Mouse (Mus musculus): ENCODE results near the gene Marveld2. TPM values are rescaled to one million over a fixed set of nuclear protein-coding genes. Genes with fewer than 3 reads are reported as not detected.

Gene Marveld2
- polyA plus RNA-seq, 1 experiment from 2014 or later: 2.7 TPM

DNA sequence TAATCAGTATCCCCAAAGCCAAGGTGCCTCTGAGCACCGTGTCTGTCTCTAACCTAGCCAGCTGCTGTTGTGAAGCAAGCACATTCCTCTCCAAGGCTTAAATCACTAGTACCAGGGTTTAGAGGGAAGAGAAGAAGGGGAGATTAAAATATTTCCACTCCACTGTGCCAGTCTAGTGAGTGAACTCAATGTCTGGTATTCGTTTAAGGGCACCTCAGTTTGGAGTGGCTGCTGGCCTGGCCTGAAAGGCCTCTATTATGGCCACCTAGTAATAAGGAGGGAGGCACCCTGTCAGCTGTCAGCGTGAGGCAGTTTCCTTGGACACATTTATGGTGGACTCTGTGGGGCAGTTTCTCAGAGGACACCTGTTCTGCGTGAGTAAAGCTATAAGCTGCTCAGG is 59.8 kb downstream of the Marveld2 start:
- no peak overlapping the region for H3K27ac ChIP-seq (ENCODE audit: low read length)
- ATAC-seq: no peak
- no peak overlapping the region for H3K9ac ChIP-seq (ENCODE audit: low read depth, low read length)
- H3K4me1 ChIP-seq (ENCODE audit: control insufficient read depth, insufficient read depth, low read length): peaks cover 8% of the 10 kb centered on the region; the same call in 1 of the 2 replicates
- peaks cover 13% of the 10 kb centered on the region for H3K27me3 ChIP-seq (ENCODE audit: control insufficient read depth, insufficient read depth, low read depth, low read length)
- no peak overlapping the region for H3K4me2 ChIP-seq (ENCODE audit: low read length)
- H3K4me3 ChIP-seq (ENCODE audit: low read depth, low read length): no peak overlapping the region
- WGBS: 73% methylated on average over 4 of the region's 4 CpGs
- no peaks in the 10 kb centered on the region for H3K36me3 ChIP-seq (ENCODE audit: control insufficient read depth, insufficient read depth, low read length)
- H3K9me3 ChIP-seq (replicated peaks; ENCODE audit: control insufficient read depth, low read length, poor library complexity, severe bottlenecking): no peaks in the 10 kb centered on the region

DNA sequence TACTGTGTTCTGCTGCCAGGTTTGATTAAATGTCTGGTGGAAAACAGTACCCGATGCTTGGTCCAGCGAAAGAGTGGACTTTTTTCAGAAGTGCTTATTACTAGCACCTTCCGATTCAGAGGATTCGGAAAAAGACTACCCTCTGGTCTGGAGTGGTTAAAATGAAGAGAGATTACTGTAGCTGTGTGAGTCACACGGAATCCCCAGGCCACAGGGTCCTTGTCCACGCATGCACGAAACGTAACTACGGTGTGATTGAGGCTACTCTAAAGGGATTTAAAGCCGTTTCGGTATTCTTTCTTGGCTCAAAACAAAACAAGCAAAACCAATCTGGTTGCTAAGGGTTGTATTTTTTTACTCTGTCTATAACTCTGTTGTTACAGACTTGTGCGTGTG is 63.7 kb downstream of the Marveld2 start:
- Histone ChIP-seq H3K9me3 (replicated peaks; ENCODE audit: control insufficient read depth, low read length, poor library complexity, severe bottlenecking) (no peaks in the 10 kb centered on the region), H3K27me3 (ENCODE audit: control insufficient read depth, insufficient read depth, low read depth, low read length) (peaks cover 35% of the 10 kb centered on the region), H3K4me3 (ENCODE audit: low read depth, low read length) (peak overlapping the region; percentile 79), H3K9ac (ENCODE audit: low read depth, low read length) (peak overlapping the region; percentile 73; the same call in 1 of the 2 replicates), H3K36me3 (ENCODE audit: control insufficient read depth, insufficient read depth, low read length) (no peaks in the 10 kb centered on the region), H3K4me2 (ENCODE audit: low read length) (peak overlapping the region; percentile 99), H3K27ac (ENCODE audit: low read length) (no peak overlapping the region), H3K4me1 (ENCODE audit: control insufficient read depth, insufficient read depth, low read length) (peaks cover 8% of the 10 kb centered on the region; the same call in 1 of the 2 replicates)
- 2% methylated on average over 12 of the region's 12 CpGs for WGBS
- no peak for ATAC-seq

- peak within 1 kb of the TSS; percentile 79 for H3K4me3 ChIP-seq (ENCODE audit: low read depth, low read length)
- peak; percentile 90 for ATAC-seq
- H3K36me3 ChIP-seq (ENCODE audit: control insufficient read depth, insufficient read depth, low read length): no peaks in the 10 kb centered on the region
- H3K4me1 ChIP-seq (ENCODE audit: control insufficient read depth, insufficient read depth, low read length): peaks cover 8% of the 10 kb centered on the region; the same call in 1 of the 2 replicates
- peaks cover 35% of the 10 kb centered on the region for H3K27me3 ChIP-seq (ENCODE audit: control insufficient read depth, insufficient read depth, low read depth, low read length)
- H3K9me3 ChIP-seq (replicated peaks; ENCODE audit: control insufficient read depth, low read length, poor library complexity, severe bottlenecking): no peaks in the 10 kb centered on the region
- under 1% methylated on average over 45 of the region's 45 CpGs for WGBS
- peak within 1 kb of the TSS; percentile 73 for H3K9ac ChIP-seq (ENCODE audit: low read depth, low read length)
- H3K27ac ChIP-seq (ENCODE audit: low read length): no peak within 1 kb of the TSS; the same call in 1 of the 2 replicates
- peak within 1 kb of the TSS; percentile 99 for H3K4me2 ChIP-seq (ENCODE audit: low read length)
Measured at GRCm38 (mm10) chr13:100552369-100553041, 64.3 kb downstream of the Marveld2 start, which contains the start of gene Ocln. TSS of gene Ocln (minus strand) at chr13:100552718.

DNA sequence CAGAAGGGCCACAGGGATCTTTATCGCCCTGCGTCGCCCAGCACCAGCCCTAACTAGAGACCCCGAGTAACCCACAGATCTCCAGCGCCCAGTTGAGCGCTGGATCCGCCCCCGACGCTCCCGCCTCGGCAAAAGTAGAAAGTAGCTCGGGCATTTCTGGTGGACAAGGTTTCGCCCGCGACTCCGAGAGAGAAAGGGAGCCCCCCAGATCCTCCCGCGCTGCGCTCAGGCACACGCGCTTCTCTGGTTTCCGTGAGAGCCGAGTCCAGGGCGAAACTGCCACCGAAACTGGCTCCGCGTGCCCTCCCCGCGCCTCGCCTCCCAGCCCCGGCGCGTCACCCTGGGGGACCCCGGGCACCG is 64.8 kb downstream of the Marveld2 start:
- H3K4me3 ChIP-seq (ENCODE audit: low read depth, low read length): peak overlapping the region; percentile 79
- peak; percentile 74 for ATAC-seq
- no peak overlapping the region; the same call in 1 of the 2 replicates for H3K27ac ChIP-seq (ENCODE audit: low read length)
- H3K9me3 ChIP-seq (replicated peaks; ENCODE audit: control insufficient read depth, low read length, poor library complexity, severe bottlenecking): no peaks in the 10 kb centered on the region
- peaks cover 8% of the 10 kb centered on the region; the same call in 1 of the 2 replicates for H3K4me1 ChIP-seq (ENCODE audit: control insufficient read depth, insufficient read depth, low read length)
- WGBS: 0% methylated on average over 31 of the region's 35 CpGs
- H3K27me3 ChIP-seq (ENCODE audit: control insufficient read depth, insufficient read depth, low read depth, low read length): peaks cover 35% of the 10 kb centered on the region
- peak overlapping the region; percentile 99 for H3K4me2 ChIP-seq (ENCODE audit: low read length)
- peak overlapping the region; percentile 73 for H3K9ac ChIP-seq (ENCODE audit: low read depth, low read length)
- no peaks in the 10 kb centered on the region for H3K36me3 ChIP-seq (ENCODE audit: control insufficient read depth, insufficient read depth, low read length)

- H3K27me3 ChIP-seq (ENCODE audit: control insufficient read depth, insufficient read depth, low read depth, low read length): peaks cover 35% of the 10 kb centered on the region
- peaks cover 8% of the 10 kb centered on the region; the same call in 1 of the 2 replicates for H3K4me1 ChIP-seq (ENCODE audit: control insufficient read depth, insufficient read depth, low read length)
- H3K4me2 ChIP-seq (ENCODE audit: low read length): peak overlapping the region; percentile 99
- peak overlapping the region; percentile 73 for H3K9ac ChIP-seq (ENCODE audit: low read depth, low read length)
- no peaks in the 10 kb centered on the region for H3K9me3 ChIP-seq (replicated peaks; ENCODE audit: control insufficient read depth, low read length, poor library complexity, severe bottlenecking)
- H3K36me3 ChIP-seq (ENCODE audit: control insufficient read depth, insufficient read depth, low read length): no peaks in the 10 kb centered on the region
- under 1% methylated on average over 41 of the region's 41 CpGs for WGBS
- peak; percentile 55 for ATAC-seq
- H3K27ac ChIP-seq (ENCODE audit: low read length): no peak overlapping the region
- H3K4me3 ChIP-seq (ENCODE audit: low read depth, low read length): peak overlapping the region; percentile 79
Measured at GRCm38 (mm10) chr13:100551371-100552008, 65.3 kb downstream of the Marveld2 start.

DNA sequence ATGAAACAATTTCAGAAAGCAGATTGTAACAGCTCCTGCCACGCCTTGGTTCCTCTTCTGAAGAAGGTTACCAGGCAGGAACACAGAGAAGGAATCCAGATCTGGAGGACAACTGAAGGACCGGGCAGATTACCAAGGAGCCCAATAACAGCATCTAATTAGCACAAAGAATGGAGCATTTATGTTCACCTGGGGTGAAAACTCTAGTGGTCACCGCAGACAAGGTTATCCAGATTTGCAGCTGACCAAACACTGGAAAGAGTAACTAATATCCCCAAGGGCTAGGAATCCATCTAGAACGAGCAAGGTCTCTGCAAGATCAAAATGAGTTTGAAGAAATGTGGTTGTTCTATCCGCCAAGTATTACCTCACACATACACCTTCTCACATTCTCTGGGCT is 69.5 kb downstream of the Marveld2 start:
- Histone ChIP-seq H3K27me3 (ENCODE audit: control insufficient read depth, insufficient read depth, low read depth, low read length) (peaks cover 24% of the 10 kb centered on the region), H3K4me2 (ENCODE audit: low read length) (no peak overlapping the region), H3K27ac (ENCODE audit: low read length) (no peak overlapping the region), H3K9ac (ENCODE audit: low read depth, low read length) (no peak overlapping the region), H3K9me3 (replicated peaks; ENCODE audit: control insufficient read depth, low read length, poor library complexity, severe bottlenecking) (no peaks in the 10 kb centered on the region), H3K4me3 (ENCODE audit: low read depth, low read length) (no peak overlapping the region), H3K4me1 (ENCODE audit: control insufficient read depth, insufficient read depth, low read length) (no peaks in the 10 kb centered on the region; the same call in 1 of the 2 replicates), H3K36me3 (ENCODE audit: control insufficient read depth, insufficient read depth, low read length) (no peaks in the 10 kb centered on the region)
- ATAC-seq: no peak
- WGBS: 80% methylated on average over 5 of the region's 5 CpGs

Other genes with a start within 250 kb of the Marveld2 start
- not detected in 2 replicates for gene Naip1, start 164.1 kb downstream of the Marveld2 start, polyA plus RNA-seq (2015; fragmentation: Nextera tagmentation; extraction: Ambion mirVana)
- gene Gtf2h2, start 124.4 kb downstream of the Marveld2 start, polyA plus RNA-seq (2015; fragmentation: Nextera tagmentation; extraction: Ambion mirVana): 71.7 and 73.4 TPM in 2 replicates
- 9.4 and 9.9 TPM in 2 replicates for gene Ocln, start 64.3 kb downstream of the Marveld2 start, polyA plus RNA-seq (2015; fragmentation: Nextera tagmentation; extraction: Ambion mirVana)
- gene Ak6, start 34.0 kb upstream of the Marveld2 start, polyA plus RNA-seq (2015; fragmentation: Nextera tagmentation; extraction: Ambion mirVana): 307 and 315 TPM in 2 replicates
- 18.0 and 18.4 TPM in 2 replicates for gene Rad17, start 34.1 kb upstream of the Marveld2 start, polyA plus RNA-seq (2015; fragmentation: Nextera tagmentation; extraction: Ambion mirVana)
- gene Taf9, start 34.6 kb upstream of the Marveld2 start, polyA plus RNA-seq (2015; fragmentation: Nextera tagmentation; extraction: Ambion mirVana): 30.4 and 36.6 TPM in 2 replicates
- gene Ccdc125, start 52.7 kb upstream of the Marveld2 start, polyA plus RNA-seq (2015; fragmentation: Nextera tagmentation; extraction: Ambion mirVana): 1.6 TPM in 2 replicates
- gene Cdk7, start 114.0 kb upstream of the Marveld2 start, polyA plus RNA-seq (2015; fragmentation: Nextera tagmentation; extraction: Ambion mirVana): 39.3 and 42.0 TPM in 2 replicates
- 116 and 130 TPM in 2 replicates for gene Mrps36, start 127.7 kb upstream of the Marveld2 start, polyA plus RNA-seq (2015; fragmentation: Nextera tagmentation; extraction: Ambion mirVana)
- 5.1 and 6.3 TPM in 2 replicates for gene Cenph, start 158.9 kb upstream of the Marveld2 start, polyA plus RNA-seq (2015; fragmentation: Nextera tagmentation; extraction: Ambion mirVana)
- gene Ccnb1, start 169.6 kb upstream of the Marveld2 start, polyA plus RNA-seq (2015; fragmentation: Nextera tagmentation; extraction: Ambion mirVana): 22.2 and 31.0 TPM in 2 replicates
- gene Slc30a5, start 216.5 kb upstream of the Marveld2 start, polyA plus RNA-seq (2015; fragmentation: Nextera tagmentation; extraction: Ambion mirVana): 30.2 and 31.0 TPM in 2 replicates